Mouse (Mus musculus) embryonic facial prominence, embryonic 11.5 days (tissue): Measurements from ENCODE around the gene Tgoln1. TPM values are rescaled to one million over a fixed set of nuclear protein-coding genes. Genes with fewer than 3 reads are reported as not detected.

Experiments
- ATAC-seq: fragments of 200-750 bp; cut with Nextera tagmentation; replicated peaks from 2 replicates; pipeline ENCODE4 v1.8.0; 2017; ENCODE audit warnings: low read depth; ENCODE audit not compliant: insufficient number of reproducible peaks, low FRiP score, low TSS enrichment
- DNase-seq: peaks from one replicate; pipeline ENCODE4 v3.0.0-alpha.2; 2015; ENCODE audit warnings: low spot score
- H3K27ac ChIP-seq: fragments of 300-500 bp; sonication (generic); replicated peaks from 2 replicates; pipeline ENCODE4 v1.5.1; 2014; ENCODE audit warnings: mild to moderate bottlenecking, low read depth, low read length, control low read depth
- H3K27me3 ChIP-seq: fragments of 300-500 bp; sonication (generic); 2 replicates; pipeline ENCODE4 v1.6.1; 2014; ENCODE audit warnings: mild to moderate bottlenecking, low read length, moderate library complexity, mixed read lengths; ENCODE audit not compliant: control insufficient read depth, insufficient read depth
- H3K36me3 ChIP-seq: fragments of 300-500 bp; sonication (generic); replicated peaks from 2 replicates; pipeline ENCODE4 v1.6.1; 2014; ENCODE audit warnings: low read depth, mild to moderate bottlenecking, low read length, moderate library complexity, mixed read lengths; ENCODE audit not compliant: control insufficient read depth, insufficient read depth
- H3K4me1 ChIP-seq: fragments of 300-500 bp; sonication (generic); 2 replicates; pipeline ENCODE4 v1.6.1; 2014; ENCODE audit warnings: low read length, mixed read lengths; ENCODE audit not compliant: control insufficient read depth, insufficient read depth
- H3K4me2 ChIP-seq: fragments of 300-500 bp; sonication (generic); 2 replicates; pipeline ENCODE4 v1.6.1; 2014; ENCODE audit warnings: low read depth, mild to moderate bottlenecking, control low read depth, low read length, moderate library complexity
- H3K4me3 ChIP-seq: fragments of 300-500 bp; sonication (generic); 2 replicates; pipeline ENCODE4 v1.5.1; 2014; ENCODE audit warnings: low read depth, low read length, control low read depth
- H3K9ac ChIP-seq: fragments of 300-500 bp; sonication (generic); replicated peaks from 2 replicates; pipeline ENCODE4 v1.6.1; 2014; ENCODE audit warnings: mild to moderate bottlenecking, control low read depth, low read length
- H3K9me3 ChIP-seq: fragments of 300-500 bp; sonication (generic); replicated peaks from 2 replicates; pipeline ENCODE4 v1.6.1; 2016; ENCODE audit warnings: mild to moderate bottlenecking, low read length, inconsistent platforms, mixed read lengths; ENCODE audit not compliant: control insufficient read depth
- WGBS: fragments of 180-500 bp; shearing (Covaris S2); extraction: QIAGEN DNeasy Blood & Tissue Kit; methylation state at CpG from one replicate; pipeline ENCODE4 v1.1.7; 2014; 5-methylcytosine and 5-hydroxymethylcytosine counted together
- polyA plus RNA-seq: library from polyadenylated mRNA; unstranded; fragments of >200 nt; fragmentation: Nextera tagmentation; extraction: Ambion mirVana; gene quantifications from 2 replicates; pipeline ENCODE4 v1.2.1, GENCODE M21; 2014

Gene Tgoln1
- polyA plus RNA-seq, 1 experiment from 2014 or later: 35.1 TPM

- 77% methylated on average over 5 of the region's 5 CpGs for WGBS
- Histone ChIP-seq H3K4me1 (no peaks in the 10 kb centered on the region), H3K9ac (no peak overlapping the region), H3K27me3 (no peaks in the 10 kb centered on the region), H3K4me3 (no peak overlapping the region), H3K9me3 (no peaks in the 10 kb centered on the region), H3K27ac (no peak overlapping the region), H3K36me3 (no peaks in the 10 kb centered on the region), H3K4me2 (no peak overlapping the region)
- ATAC-seq (no peak), DNase-seq (no peak)
Measured at GRCm38 (mm10) chr6:72567508-72567907, 49.3 kb downstream of the Tgoln1 start.

- ATAC-seq (peak; percentile 70), DNase-seq (peak; percentile 87)
- Histone ChIP-seq H3K27ac (no peak overlapping the region), H3K4me3 (no peak overlapping the region), H3K4me2 (no peak overlapping the region), H3K9me3 (no peaks in the 10 kb centered on the region), H3K27me3 (no peaks in the 10 kb centered on the region), H3K9ac (no peak overlapping the region), H3K4me1 (no peaks in the 10 kb centered on the region), H3K36me3 (no peaks in the 10 kb centered on the region)
- 3% methylated on average over 4 of the region's 4 CpGs for WGBS
Measured at GRCm38 (mm10) chr6:72566044-72566443, 50.8 kb downstream of the Tgoln1 start.

- Histone ChIP-seq H3K4me3 (no peak overlapping the region), H3K27ac (no peak overlapping the region), H3K9me3 (no peaks in the 10 kb centered on the region), H3K4me1 (no peaks in the 10 kb centered on the region), H3K4me2 (no peak overlapping the region), H3K36me3 (no peaks in the 10 kb centered on the region), H3K9ac (no peak overlapping the region), H3K27me3 (no peaks in the 10 kb centered on the region)
- 73% methylated on average over 7 of the region's 7 CpGs for WGBS
- ATAC-seq (0 out of 2 replicates have a peak, but pooled peaks have one; percentile 1), DNase-seq (no peak)
Measured at GRCm38 (mm10) chr6:72565506-72565905, 51.3 kb downstream of the Tgoln1 start.

- Histone ChIP-seq H3K4me2 (no peak overlapping the region), H3K36me3 (no peaks in the 10 kb centered on the region), H3K4me3 (no peak overlapping the region), H3K27ac (no peak overlapping the region), H3K4me1 (no peaks in the 10 kb centered on the region), H3K27me3 (no peaks in the 10 kb centered on the region), H3K9ac (no peak overlapping the region), H3K9me3 (no peaks in the 10 kb centered on the region)
- ATAC-seq (no peak), DNase-seq (no peak)
- WGBS: 55% methylated on average over 5 of the region's 5 CpGs
Measured at GRCm38 (mm10) chr6:72562894-72563293, 53.9 kb downstream of the Tgoln1 start.

- H3K27me3 ChIP-seq: no peaks in the 10 kb centered on the region
- no peaks in the 10 kb centered on the region for H3K9me3 ChIP-seq
- H3K27ac ChIP-seq: no peak overlapping the region
- WGBS: 46% methylated on average over 6 of the region's 6 CpGs
- H3K4me3 ChIP-seq: no peak overlapping the region
- no peak for ATAC-seq
- no peaks in the 10 kb centered on the region for H3K4me1 ChIP-seq
- DNase-seq: peak; percentile 9
- no peak overlapping the region for H3K9ac ChIP-seq
- H3K36me3 ChIP-seq: no peaks in the 10 kb centered on the region
- no peak overlapping the region for H3K4me2 ChIP-seq
Measured at GRCm38 (mm10) chr6:72562486-72562885, 54.3 kb downstream of the Tgoln1 start.

- Histone ChIP-seq H3K9me3 (no peaks in the 10 kb centered on the region), H3K4me1 (no peaks in the 10 kb centered on the region), H3K27me3 (no peaks in the 10 kb centered on the region), H3K4me3 (no peak overlapping the region), H3K9ac (no peak overlapping the region), H3K4me2 (no peak overlapping the region), H3K36me3 (no peaks in the 10 kb centered on the region), H3K27ac (no peak overlapping the region)
- 79% methylated on average over 8 of the region's 8 CpGs for WGBS
- ATAC-seq (no peak), DNase-seq (no peak)
Measured at GRCm38 (mm10) chr6:72560801-72561200, 56.0 kb downstream of the Tgoln1 start.

Other genes with a start within 250 kb of the Tgoln1 start
- gene Vamp5, start 236.5 kb downstream of the Tgoln1 start, polyA plus RNA-seq: 13.5 and 15.8 TPM in 2 replicates
- 69.6 and 75.6 TPM in 2 replicates for gene Vamp8, start 226.3 kb downstream of the Tgoln1 start, polyA plus RNA-seq
- gene Ggcx, start 202.7 kb downstream of the Tgoln1 start, polyA plus RNA-seq: 12.4 and 15.7 TPM in 2 replicates
- 503 and 527 TPM in 2 replicates for gene Mat2a, start 177.4 kb downstream of the Tgoln1 start, polyA plus RNA-seq
- gene Sh2d6, start 95.3 kb downstream of the Tgoln1 start, polyA plus RNA-seq: not detected in 2 replicates
- gene Capg, start 72.6 kb downstream of the Tgoln1 start, polyA plus RNA-seq: 17.5 and 20.8 TPM in 2 replicates
- gene Elmod3, start 18.6 kb downstream of the Tgoln1 start, polyA plus RNA-seq: 16.4 and 17.2 TPM in 2 replicates
- 9.5 and 10.1 TPM in 2 replicates for gene Retsat, start 18.5 kb downstream of the Tgoln1 start, polyA plus RNA-seq
- 23.6 and 28.6 TPM in 2 replicates for gene Tcf7l1, start 172.3 kb upstream of the Tgoln1 start, polyA plus RNA-seq